In genomic region chr2:164906071-164906470, GRCm38 (mm10) we compare ENCODE assay signal across 15 mouse cellular contexts. TPM values are rescaled to one million over a fixed set of nuclear protein-coding genes. Genes with fewer than 3 reads are reported as not detected.
DNase-seq lines count a peak whose midpoint lies in the region; ATAC-seq and TF ChIP-seq lines count a peak whose summit lies in the region.
"Had no signal": no experiment of that assay in that cellular context is flagged by ENCODE, and none has a peak within 500 bp of the region (broad histone marks: within the 10 kb centered on the region; RNA-seq: fewer than 3 reads in every experiment).

No protein-coding gene starts in this region.

- no peak overlapping the region for H3K4me2 ChIP-seq in forebrain, postnatal 0 days (ENCODE audit: low read depth)
- no peak overlapping the region for H3K4me2 ChIP-seq in forebrain, embryonic 15.5 days (replicated peaks)
- no peak overlapping the region for H3K4me2 ChIP-seq in liver, embryonic 12.5 days
- H3K4me2 ChIP-seq: midbrain, embryonic 11.5 days had no signal

- H3K4me1 ChIP-seq in forebrain, postnatal 0 days (ENCODE audit: insufficient read depth): no peaks in the 10 kb centered on the region
- H3K4me1 ChIP-seq in forebrain, embryonic 15.5 days: peaks cover 17% of the 10 kb centered on the region
- peaks cover 5% of the 10 kb centered on the region for H3K4me1 ChIP-seq in liver, adult 2 months (ENCODE audit: control insufficient read depth, insufficient read depth, low read length)
- peaks cover 23% of the 10 kb centered on the region for H3K4me1 ChIP-seq in liver, embryonic 12.5 days
- peaks cover 55% of the 10 kb centered on the region for H3K4me1 ChIP-seq in E14TG2a.4 (replicated peaks; ENCODE audit: low read depth, low read length)
- H3K4me1 ChIP-seq in cortical plate, adult 2 months (ENCODE audit: control insufficient read depth, insufficient read depth, low read length): no peaks in the 10 kb centered on the region

- peaks cover 5% of the 10 kb centered on the region; the same call in 1 of the 2 replicates for H3K79me2 ChIP-seq in liver, adult 2 months (ENCODE audit: control insufficient read depth, insufficient read depth, low read length)

- over 99% methylated on average over 4 of the region's 4 CpGs for WGBS in forebrain, postnatal 0 days
- WGBS in forebrain, embryonic 15.5 days: 96% methylated on average over 4 of the region's 4 CpGs
- over 99% methylated on average over 4 of the region's 4 CpGs for WGBS in liver, adult 2 months
- WGBS in liver, embryonic 12.5 days (ENCODE audit: insufficient replicate concordance): 94% methylated on average over 4 of the region's 4 CpGs

- DNase-seq in forebrain, postnatal 0 days: no peak
- DNase-seq in liver, adult 2 months (ENCODE audit: extremely low read depth, low read depth, low spot score): no peak
- DNase-seq in adrenal gland, postnatal 25 days: no peak
- DNase-seq: adrenal gland, postnatal 14 days; cerebellum, adult 18-20 months; embryo, embryonic 11 days; heart, adult 18-20 months; kidney, adult 8-10 months; lung, adult 18-20 months had no signal

- H3K36me3 ChIP-seq in forebrain, postnatal 0 days (ENCODE audit: insufficient read depth): peaks cover 76% of the 10 kb centered on the region
- peaks cover 80% of the 10 kb centered on the region for H3K36me3 ChIP-seq in forebrain, embryonic 15.5 days
- peaks cover 35% of the 10 kb centered on the region for H3K36me3 ChIP-seq in liver, adult 2 months (ENCODE audit: control insufficient read depth, insufficient read depth, low read length)
- H3K36me3 ChIP-seq in liver, embryonic 12.5 days: peaks cover 85% of the 10 kb centered on the region
- peaks cover 89% of the 10 kb centered on the region for H3K36me3 ChIP-seq in E14TG2a.4 (ENCODE audit: insufficient read depth, low read length)

- no peaks in the 10 kb centered on the region for H3K9me3 ChIP-seq in forebrain, postnatal 0 days (ENCODE audit: low read length)
- H3K9me3 ChIP-seq in forebrain, embryonic 15.5 days: 0 out of 2 replicates have a peak, but pooled peaks cover 5% of the 10 kb centered on the region
- peaks cover 9% of the 10 kb centered on the region for H3K9me3 ChIP-seq in liver, embryonic 12.5 days (replicated peaks)
- peaks cover 6% of the 10 kb centered on the region for H3K9me3 ChIP-seq in E14TG2a.4 (ENCODE audit: low read length)

- no peak overlapping the region for H3K4me3 ChIP-seq in forebrain, postnatal 0 days (ENCODE audit: low read depth, low read length)
- H3K4me3 ChIP-seq in forebrain, embryonic 15.5 days: no peak overlapping the region
- no peak overlapping the region for H3K4me3 ChIP-seq in liver, adult 2 months (ENCODE audit: insufficient read depth, low read depth, low read length)
- H3K4me3 ChIP-seq in liver, embryonic 12.5 days: no peak overlapping the region
- no peak overlapping the region for H3K4me3 ChIP-seq in E14TG2a.4 (replicated peaks; ENCODE audit: low read length)
- no peak overlapping the region for H3K4me3 ChIP-seq in cortical plate, adult 2 months (ENCODE audit: insufficient read depth, low read length)

- ATAC-seq in forebrain, postnatal 0 days: no peak
- no peak for ATAC-seq in forebrain, embryonic 15.5 days (replicated peaks)
- ATAC-seq in liver, embryonic 12.5 days: no peak
- no peak for ATAC-seq in monocyte, adult 5-6 weeks (replicated peaks; ENCODE audit: insufficient number of reproducible peaks, low FRiP score, low TSS enrichment, poor library complexity, severe bottlenecking)

- H3K27me3 ChIP-seq in forebrain, postnatal 0 days (ENCODE audit: insufficient read depth, low read length): no peaks in the 10 kb centered on the region
- H3K27me3 ChIP-seq in forebrain, embryonic 15.5 days: no peaks in the 10 kb centered on the region
- H3K27me3 ChIP-seq in liver, adult 2 months (ENCODE audit: control insufficient read depth, insufficient read depth, low read length): no peaks in the 10 kb centered on the region
- H3K27me3 ChIP-seq in liver, embryonic 12.5 days (replicated peaks): no peaks in the 10 kb centered on the region
- H3K27me3 ChIP-seq in E14TG2a.4 (ENCODE audit: insufficient read depth, low read length): no peaks in the 10 kb centered on the region

- no peak overlapping the region for H3K9ac ChIP-seq in forebrain, postnatal 0 days
- H3K9ac ChIP-seq in forebrain, embryonic 15.5 days (replicated peaks): no peak overlapping the region
- H3K9ac ChIP-seq in liver, adult 2 months (ENCODE audit: low read depth, low read length): no peak overlapping the region
- H3K9ac ChIP-seq in liver, embryonic 12.5 days: no peak overlapping the region

- TF ChIP-seq CTCF in forebrain, postnatal 0 days (IDR thresholded peaks at IDR 0.05; ENCODE audit: low read depth): peak; percentile 50
- 0 out of 2 replicates have a peak, but pooled peaks have one; percentile 21 for TF ChIP-seq CTCF in liver, adult 2 months (IDR thresholded peaks at IDR 0.05; ENCODE audit: low read depth, low read length)
- TF ChIP-seq CTCF in E14TG2a.4 (conservative IDR thresholded peaks at IDR 0.05; ENCODE audit: low read length): peak; percentile 97
- 0 out of 2 replicates have a peak, but pooled peaks have one; percentile 10 for TF ChIP-seq CTCF in cortical plate, adult 2 months (IDR thresholded peaks at IDR 0.05; ENCODE audit: extremely low read depth, insufficient read depth, low read length)

- H3K27ac ChIP-seq in forebrain, postnatal 0 days (ENCODE audit: low read depth, low read length): no peak overlapping the region
- H3K27ac ChIP-seq in forebrain, embryonic 15.5 days (replicated peaks): no peak overlapping the region
- no peak overlapping the region for H3K27ac ChIP-seq in liver, adult 2 months (replicated peaks; ENCODE audit: insufficient read depth, low read depth, low read length)
- no peak overlapping the region for H3K27ac ChIP-seq in liver, embryonic 12.5 days
- H3K27ac ChIP-seq in cortical plate, adult 2 months (ENCODE audit: insufficient read depth, low read length): no peak overlapping the region

- TF ChIP-seq POLR2A in liver, adult 2 months (IDR thresholded peaks at IDR 0.05; ENCODE audit: extremely low read depth, insufficient read depth, low read length): no peak
- no peak for TF ChIP-seq POLR2A in cortical plate, adult 2 months (IDR thresholded peaks at IDR 0.05; ENCODE audit: extremely low read depth, insufficient read depth, low read length)

RNA-seq across cellular contexts. Expression of gene Zfp335, which starts 5.5 kb away (rescaled TPM):
- 20.9 and 26.0 TPM in 2 replicates for total RNA-seq in forebrain, postnatal 0 days (2014; rRNA removed)
- 10.0 and 11.2 TPM in 2 replicates for polyA plus RNA-seq in forebrain, postnatal 0 days (2015; fragmentation: Nextera tagmentation; extraction: Ambion mirVana)
- polyA plus RNA-seq in forebrain, embryonic 15.5 days (2015; fragmentation: Nextera tagmentation; extraction: Ambion mirVana): 15.7 and 16.7 TPM in 2 replicates
- 2.4 and 4.0 TPM in 2 replicates for total RNA-seq in liver, adult 2 months (2014; rRNA removed)
- polyA plus RNA-seq in liver, adult 2 months (2012; rRNA removed): 13.5 and 18.9 TPM in 2 replicates
- polyA plus RNA-seq in liver, embryonic 12.5 days (2016; fragmentation: Nextera tagmentation; extraction: Ambion mirVana): 10.5 and 11.2 TPM in 2 replicates
- 29.1 and 30.2 TPM in 2 replicates for polyA plus RNA-seq in cortical plate, adult 2 months (2012; rRNA removed)
- total RNA-seq in adrenal gland, postnatal 25 days (2021): 21.2 and 23.9 TPM in 2 replicates
- 9.1 to 21.0 TPM (median 12.5 TPM) in 3 replicates for total RNA-seq in monocyte, adult 5-6 weeks (2017)

RNA-seq across cellular contexts. Expression of gene Pcif1, which starts 27.0 kb away (rescaled TPM):
- 67.3 and 82.2 TPM in 2 replicates for total RNA-seq in forebrain, postnatal 0 days (2014; rRNA removed)
- 104 and 115 TPM in 2 replicates for polyA plus RNA-seq in forebrain, postnatal 0 days (2015; fragmentation: Nextera tagmentation; extraction: Ambion mirVana)
- polyA plus RNA-seq in forebrain, embryonic 15.5 days (2015; fragmentation: Nextera tagmentation; extraction: Ambion mirVana): 94.8 and 101 TPM in 2 replicates
- 9.1 and 12.9 TPM in 2 replicates for total RNA-seq in liver, adult 2 months (2014; rRNA removed)
- 20.2 and 21.3 TPM in 2 replicates for polyA plus RNA-seq in liver, adult 2 months (2012; rRNA removed)
- 48.6 and 51.5 TPM in 2 replicates for polyA plus RNA-seq in liver, embryonic 12.5 days (2016; fragmentation: Nextera tagmentation; extraction: Ambion mirVana)
- 39.1 and 41.7 TPM in 2 replicates for polyA plus RNA-seq in cortical plate, adult 2 months (2012; rRNA removed)
- 46.6 and 60.9 TPM in 2 replicates for total RNA-seq in adrenal gland, postnatal 25 days (2021)
- 60.0 to 62.1 TPM (median 60.1 TPM) in 3 replicates for total RNA-seq in monocyte, adult 5-6 weeks (2017)

RNA-seq across cellular contexts. Expression of gene Mmp9, which starts 34.5 kb away (rescaled TPM):
- 5.3 and 14.2 TPM in 2 replicates for total RNA-seq in forebrain, postnatal 0 days (2014; rRNA removed)
- 5.3 and 8.3 TPM in 2 replicates for polyA plus RNA-seq in forebrain, postnatal 0 days (2015; fragmentation: Nextera tagmentation; extraction: Ambion mirVana)
- polyA plus RNA-seq in forebrain, embryonic 15.5 days (2015; fragmentation: Nextera tagmentation; extraction: Ambion mirVana): 17.9 and 19.5 TPM in 2 replicates
- total RNA-seq in liver, adult 2 months (2014; rRNA removed): 0.20 and 0.65 TPM in 2 replicates
- polyA plus RNA-seq in liver, adult 2 months (2012; rRNA removed): 0.55 and 0.70 TPM in 2 replicates
- 1.9 TPM in 2 replicates for polyA plus RNA-seq in liver, embryonic 12.5 days (2016; fragmentation: Nextera tagmentation; extraction: Ambion mirVana)
- 1.1 and 1.5 TPM in 2 replicates for polyA plus RNA-seq in cortical plate, adult 2 months (2012; rRNA removed)
- 0.33 and 0.43 TPM in 2 replicates for total RNA-seq in adrenal gland, postnatal 25 days (2021)
- total RNA-seq in monocyte, adult 5-6 weeks (2017): 1.7 to 19.4 TPM (median 15.0 TPM) in 3 replicates

RNA-seq across cellular contexts. Expression of gene Pltp, which starts 48.6 kb away (rescaled TPM):
- 28.2 and 43.4 TPM in 2 replicates for total RNA-seq in forebrain, postnatal 0 days (2014; rRNA removed)
- 67.9 and 80.7 TPM in 2 replicates for polyA plus RNA-seq in forebrain, postnatal 0 days (2015; fragmentation: Nextera tagmentation; extraction: Ambion mirVana)
- 45.3 and 50.7 TPM in 2 replicates for polyA plus RNA-seq in forebrain, embryonic 15.5 days (2015; fragmentation: Nextera tagmentation; extraction: Ambion mirVana)
- 21.7 and 22.1 TPM in 2 replicates for total RNA-seq in liver, adult 2 months (2014; rRNA removed)
- polyA plus RNA-seq in liver, adult 2 months (2012; rRNA removed): 49.7 and 92.8 TPM in 2 replicates
- polyA plus RNA-seq in liver, embryonic 12.5 days (2016; fragmentation: Nextera tagmentation; extraction: Ambion mirVana): 8.4 and 8.7 TPM in 2 replicates
- 172 and 186 TPM in 2 replicates for polyA plus RNA-seq in cortical plate, adult 2 months (2012; rRNA removed)
- total RNA-seq in adrenal gland, postnatal 25 days (2021): 12.7 and 16.2 TPM in 2 replicates
- total RNA-seq in monocyte, adult 5-6 weeks (2017): 37.3 to 58.3 TPM (median 46.8 TPM) in 3 replicates

RNA-seq across cellular contexts. Expression of gene Slc12a5, which starts 54.5 kb away (rescaled TPM):
- 83.2 and 139 TPM in 2 replicates for total RNA-seq in forebrain, postnatal 0 days (2014; rRNA removed)
- 24.5 and 41.6 TPM in 2 replicates for polyA plus RNA-seq in forebrain, postnatal 0 days (2015; fragmentation: Nextera tagmentation; extraction: Ambion mirVana)
- 16.2 and 17.2 TPM in 2 replicates for polyA plus RNA-seq in forebrain, embryonic 15.5 days (2015; fragmentation: Nextera tagmentation; extraction: Ambion mirVana)
- 0.46 and 0.54 TPM in 2 replicates for total RNA-seq in liver, adult 2 months (2014; rRNA removed)
- polyA plus RNA-seq in liver, adult 2 months (2012; rRNA removed): 0.85 and 1.1 TPM in 2 replicates
- 0.50 and 0.63 TPM in 2 replicates for polyA plus RNA-seq in liver, embryonic 12.5 days (2016; fragmentation: Nextera tagmentation; extraction: Ambion mirVana)
- 396 and 421 TPM in 2 replicates for polyA plus RNA-seq in cortical plate, adult 2 months (2012; rRNA removed)
- total RNA-seq in adrenal gland, postnatal 25 days (2021): 7.2 and 10.6 TPM in 2 replicates
- 0.11 to 1.7 TPM (median 0.29 TPM) in 3 replicates for total RNA-seq in monocyte, adult 5-6 weeks (2017)

Comparison
In these comparisons a context has a peak if more than half of its experiments do, and no peak if none do; other contexts are left out.
1. CTCF ChIP-seq: peak in every context shown above with its lines; median percentile 97 in E14TG2a.4; 50 in forebrain, postnatal 0 days; 21 in liver, adult 2 months; 10 in cortical plate, adult 2 months.